Comparison of ENCODE assay signal across 10 mouse cellular contexts in genomic region chr6:101354230-101354881, GRCm38 (mm10). TPM values are rescaled to one million over a fixed set of nuclear protein-coding genes. Genes with fewer than 3 reads are reported as not detected.
DNase-seq lines count a peak whose midpoint lies in the region; ATAC-seq and TF ChIP-seq lines count a peak whose summit lies in the region.
"Had no signal": no experiment of that assay in that cellular context is flagged by ENCODE, and none has a peak within 500 bp of the region (broad histone marks: within the 10 kb centered on the region; RNA-seq: fewer than 3 reads in every experiment).

No protein-coding gene starts in this region.

- H3K4me3 ChIP-seq in intestine, embryonic 15.5 days (replicated peaks), result no peak overlapping the region
- no peak overlapping the region for H3K4me3 ChIP-seq in intestine, postnatal 0 days (ENCODE audit: low read depth, low read length)
- no peak overlapping the region for H3K4me3 ChIP-seq in forebrain, postnatal 0 days (ENCODE audit: low read depth, low read length)
- H3K4me3 ChIP-seq in hindbrain, postnatal 0 days (ENCODE audit: low read length), result no peak overlapping the region
- H3K4me3 ChIP-seq: neural tube, embryonic 13.5 days had no signal

- no peak for TF ChIP-seq CTCF in intestine, postnatal 0 days (IDR thresholded peaks at IDR 0.05; ENCODE audit: low read depth)
- no peak for TF ChIP-seq CTCF in forebrain, postnatal 0 days (IDR thresholded peaks at IDR 0.05; ENCODE audit: low read depth)
- no peak for TF ChIP-seq CTCF in hindbrain, postnatal 0 days (IDR thresholded peaks at IDR 0.05; ENCODE audit: low read depth)

- H3K27me3 ChIP-seq in intestine, embryonic 15.5 days (replicated peaks), result no peaks in the 10 kb centered on the region
- no peaks in the 10 kb centered on the region for H3K27me3 ChIP-seq in intestine, postnatal 0 days (replicated peaks; ENCODE audit: control insufficient read depth, insufficient read depth, low read length)
- no peaks in the 10 kb centered on the region for H3K27me3 ChIP-seq in forebrain, postnatal 0 days (ENCODE audit: insufficient read depth, low read length)
- H3K27me3 ChIP-seq in hindbrain, postnatal 0 days (ENCODE audit: insufficient read depth, low read length), result no peaks in the 10 kb centered on the region
- H3K27me3 ChIP-seq: neural tube, embryonic 13.5 days had no signal

- peaks cover 23% of the 10 kb centered on the region for H3K4me1 ChIP-seq in intestine, embryonic 15.5 days (replicated peaks)
- no peaks in the 10 kb centered on the region for H3K4me1 ChIP-seq in intestine, postnatal 0 days (replicated peaks; ENCODE audit: control insufficient read depth, insufficient read depth, low read length)
- H3K4me1 ChIP-seq in forebrain, postnatal 0 days (ENCODE audit: insufficient read depth), result peaks cover 18% of the 10 kb centered on the region; the same call in 1 of the 2 replicates
- 0 out of 2 replicates have a peak, but pooled peaks cover 5% of the 10 kb centered on the region for H3K4me1 ChIP-seq in hindbrain, postnatal 0 days (ENCODE audit: insufficient read depth, low read length)

- no peak overlapping the region for H3K9ac ChIP-seq in intestine, embryonic 15.5 days
- no peak overlapping the region for H3K9ac ChIP-seq in intestine, postnatal 0 days (ENCODE audit: low read depth, low read length)
- no peak overlapping the region for H3K9ac ChIP-seq in forebrain, postnatal 0 days
- H3K9ac ChIP-seq in hindbrain, postnatal 0 days (replicated peaks; ENCODE audit: low read length), result no peak overlapping the region
- H3K9ac ChIP-seq: neural tube, embryonic 13.5 days had no signal

- no peak for ATAC-seq in intestine, embryonic 15.5 days
- no peak for ATAC-seq in intestine, postnatal 0 days
- peak; percentile 65 for ATAC-seq in forebrain, postnatal 0 days
- ATAC-seq in hindbrain, postnatal 0 days, result no peak

- no peak overlapping the region for H3K4me2 ChIP-seq in intestine, embryonic 15.5 days (replicated peaks)
- no peak overlapping the region for H3K4me2 ChIP-seq in intestine, postnatal 0 days (replicated peaks; ENCODE audit: low read depth)
- no peak overlapping the region for H3K4me2 ChIP-seq in forebrain, postnatal 0 days (ENCODE audit: low read depth)
- no peak overlapping the region for H3K4me2 ChIP-seq in hindbrain, postnatal 0 days (ENCODE audit: low read depth, low read length)
- H3K4me2 ChIP-seq: neural tube, embryonic 13.5 days had no signal

- no peaks in the 10 kb centered on the region for H3K36me3 ChIP-seq in intestine, embryonic 15.5 days
- H3K36me3 ChIP-seq in intestine, postnatal 0 days (ENCODE audit: control insufficient read depth, insufficient read depth), result no peaks in the 10 kb centered on the region; the same call in 1 of the 2 replicates
- no peaks in the 10 kb centered on the region for H3K36me3 ChIP-seq in forebrain, postnatal 0 days (ENCODE audit: insufficient read depth)
- no peaks in the 10 kb centered on the region for H3K36me3 ChIP-seq in hindbrain, postnatal 0 days (ENCODE audit: insufficient read depth, low read length)
- H3K36me3 ChIP-seq: neural tube, embryonic 13.5 days had no signal

- no peak for DNase-seq in forebrain, postnatal 0 days
- peak; percentile 41 for DNase-seq in hindbrain, postnatal 0 days (ENCODE audit: low spot score)
- peak; percentile 43 to 76 for DNase-seq in right cerebral cortex, postnatal 36 days (ENCODE audit: low spot score in 2 of 2)
- DNase-seq in urinary bladder, postnatal 25 days (ENCODE audit: low spot score), result no peak
- DNase-seq in cerebellum, postnatal 4 days (ENCODE audit: low spot score in 2 of 2), result no peak
- no peak for DNase-seq in kidney, postnatal 10 days
- DNase-seq: cerebellum, adult 9-11 months had no signal

- no peaks in the 10 kb centered on the region for H3K9me3 ChIP-seq in intestine, embryonic 15.5 days
- H3K9me3 ChIP-seq in intestine, postnatal 0 days (ENCODE audit: control insufficient read depth), result no peaks in the 10 kb centered on the region
- H3K9me3 ChIP-seq in forebrain, postnatal 0 days (ENCODE audit: low read length), result no peaks in the 10 kb centered on the region
- no peaks in the 10 kb centered on the region for H3K9me3 ChIP-seq in hindbrain, postnatal 0 days (ENCODE audit: low read length)
- H3K9me3 ChIP-seq: neural tube, embryonic 13.5 days had no signal

- 54% methylated on average over 8 of the region's 8 CpGs for WGBS in intestine, embryonic 15.5 days
- WGBS in intestine, postnatal 0 days, result 70% methylated on average over 8 of the region's 8 CpGs
- 24% methylated on average over 8 of the region's 8 CpGs for WGBS in forebrain, postnatal 0 days
- WGBS in hindbrain, postnatal 0 days, result 28% methylated on average over 8 of the region's 8 CpGs

- H3K27ac ChIP-seq in intestine, embryonic 15.5 days, result 0 out of 2 replicates have a peak overlapping the region, but pooled peaks have one; percentile 38
- H3K27ac ChIP-seq in intestine, postnatal 0 days (ENCODE audit: low read depth, low read length), result no peak overlapping the region
- no peak overlapping the region for H3K27ac ChIP-seq in forebrain, postnatal 0 days (ENCODE audit: low read depth, low read length)
- no peak overlapping the region for H3K27ac ChIP-seq in hindbrain, postnatal 0 days
- H3K27ac ChIP-seq: neural tube, embryonic 13.5 days had no signal

RNA-seq across cellular contexts. Expression of gene Pdzrn3, which starts 23.3 kb away (rescaled TPM):
- polyA plus RNA-seq in intestine, embryonic 15.5 days (2015; fragmentation: Nextera tagmentation; extraction: Ambion mirVana), result 10.3 and 10.4 TPM in 2 replicates
- polyA plus RNA-seq in intestine, postnatal 0 days (2015; fragmentation: Nextera tagmentation; extraction: Ambion mirVana), result 5.3 and 5.5 TPM in 2 replicates
- 29.1 and 29.6 TPM in 2 replicates for total RNA-seq in forebrain, postnatal 0 days (2014; rRNA removed)
- polyA plus RNA-seq in forebrain, postnatal 0 days (2015; fragmentation: Nextera tagmentation; extraction: Ambion mirVana), result 8.3 and 10.7 TPM in 2 replicates
- total RNA-seq in hindbrain, postnatal 0 days (2014; rRNA removed), result 35.3 and 37.1 TPM in 2 replicates
- 10.6 and 11.2 TPM in 2 replicates for polyA plus RNA-seq in hindbrain, postnatal 0 days (2015; fragmentation: Nextera tagmentation; extraction: Ambion mirVana)

Comparison
In these comparisons a context has a peak if more than half of its experiments do, and no peak if none do; other contexts are left out.
1. DNase-seq: peak in hindbrain, postnatal 0 days (single experiment) and right cerebral cortex, postnatal 36 days (2 of 2); none in forebrain, postnatal 0 days (single experiment), urinary bladder, postnatal 25 days (single experiment), cerebellum, postnatal 4 days (0 of 2) and kidney, postnatal 10 days (single experiment).